Mouse (Mus musculus): ENCODE measurements around the gene Vmn1r67. TPM values are rescaled to one million over a fixed set of nuclear protein-coding genes. Genes with fewer than 3 reads are reported as not detected.

Gene Vmn1r67
- not detected in 2 replicates for polyA plus RNA-seq (2014; fragmentation: Nextera tagmentation; extraction: Ambion mirVana)

DNA sequence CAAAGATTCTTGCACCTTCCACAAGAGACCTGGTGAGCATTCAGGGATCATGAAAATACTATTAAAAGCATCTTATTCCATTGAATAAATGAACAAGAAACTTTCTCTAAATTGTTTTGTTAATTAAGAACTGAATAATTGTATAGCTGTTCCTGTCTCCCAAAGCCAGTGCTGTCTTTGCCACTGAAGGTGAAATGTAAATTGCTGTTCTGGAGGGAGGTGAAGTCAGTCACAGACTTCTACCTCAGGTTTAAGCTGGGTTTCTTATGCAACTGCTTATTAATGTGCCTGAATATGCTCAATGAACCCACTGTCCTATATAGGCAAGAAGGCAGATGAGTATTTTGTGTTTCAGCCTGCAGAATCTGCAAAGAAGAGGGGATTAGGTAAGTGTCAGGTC, at the start of gene Vmn1r67:
Gene Vmn1r67, plus strand, starts transcription at position 301 of the 400 bp plus-strand sequence.
- no peak within 1 kb of the TSS for H3K9ac ChIP-seq (ENCODE audit: low read length)
- H3K27me3 ChIP-seq (ENCODE audit: control insufficient read depth, insufficient read depth, low read length), result no peaks in the 10 kb centered on the region
- no peaks in the 10 kb centered on the region for H3K4me1 ChIP-seq (ENCODE audit: control insufficient read depth, insufficient read depth, low read length)
- H3K36me3 ChIP-seq (ENCODE audit: control insufficient read depth, insufficient read depth, low read length), result no peaks in the 10 kb centered on the region
- DNase-seq (ENCODE audit: low spot score) (no peak), ATAC-seq (ENCODE audit: insufficient number of reproducible peaks, low FRiP score, low TSS enrichment, low read depth) (no peak)
- H3K4me3 ChIP-seq (ENCODE audit: low read depth, low read length), result no peak within 1 kb of the TSS
- H3K4me2 ChIP-seq (ENCODE audit: low read depth, severe bottlenecking), result no peak within 1 kb of the TSS
- peaks cover 2% of the 10 kb centered on the region; the same call in 1 of the 2 replicates for H3K9me3 ChIP-seq (ENCODE audit: control insufficient read depth, low read length)
- no peak within 1 kb of the TSS for H3K27ac ChIP-seq (replicated peaks; ENCODE audit: low read depth, low read length)

DNA sequence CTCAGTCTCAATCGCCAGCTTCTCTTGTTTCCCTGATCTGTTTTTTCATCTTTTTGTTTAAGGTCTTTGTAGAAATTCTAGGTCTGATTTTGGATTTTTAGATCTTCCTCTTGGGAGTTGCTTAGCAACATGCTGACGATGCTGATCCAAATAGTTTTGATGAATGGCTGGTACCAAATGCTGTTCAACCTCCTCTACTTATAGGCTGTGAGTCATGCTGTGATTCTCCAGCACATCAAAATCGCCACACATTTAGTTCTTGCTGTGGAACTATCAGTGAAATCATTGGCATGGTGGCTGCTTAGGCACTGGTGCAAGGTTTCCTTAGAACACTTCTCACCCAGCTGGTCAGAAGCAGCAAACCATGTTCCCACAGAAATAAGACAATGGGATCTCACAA, 15.0 kb downstream of the Vmn1r67 start:
- Histone ChIP-seq H3K4me2 (ENCODE audit: low read depth, severe bottlenecking) (no peak overlapping the region), H3K4me3 (ENCODE audit: low read depth, low read length) (no peak overlapping the region), H3K27me3 (ENCODE audit: control insufficient read depth, insufficient read depth, low read length) (no peaks in the 10 kb centered on the region), H3K9ac (ENCODE audit: low read length) (no peak overlapping the region), H3K27ac (replicated peaks; ENCODE audit: low read depth, low read length) (no peak overlapping the region), H3K36me3 (ENCODE audit: control insufficient read depth, insufficient read depth, low read length) (no peaks in the 10 kb centered on the region), H3K9me3 (ENCODE audit: control insufficient read depth, low read length) (no peaks in the 10 kb centered on the region), H3K4me1 (ENCODE audit: control insufficient read depth, insufficient read depth, low read length) (no peaks in the 10 kb centered on the region)
- DNase-seq (ENCODE audit: low spot score) (no peak), ATAC-seq (ENCODE audit: insufficient number of reproducible peaks, low FRiP score, low TSS enrichment, low read depth) (no peak)
- 77% methylated on average over 3 of the region's 3 CpGs for WGBS

DNA sequence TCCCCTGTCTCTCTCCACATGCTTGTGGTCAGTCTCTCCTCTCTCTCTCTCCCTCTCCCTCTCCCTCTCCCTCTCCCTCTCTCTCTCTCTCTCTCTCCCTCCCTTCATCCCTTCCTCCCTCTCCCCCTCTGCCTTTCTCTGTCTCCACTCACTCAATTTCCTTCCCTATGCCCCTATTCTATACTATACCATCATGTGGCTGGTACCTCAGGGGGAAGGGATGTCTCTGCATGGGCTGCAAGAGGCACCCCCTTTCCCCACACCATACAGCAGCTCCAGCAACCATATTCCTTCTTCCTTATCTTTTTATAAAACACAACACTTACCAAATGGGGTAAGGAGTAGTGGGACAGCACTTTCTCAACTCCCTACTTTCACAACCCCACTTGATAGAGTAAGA, 36.7 kb downstream of the Vmn1r67 start:
- H3K27ac ChIP-seq (replicated peaks; ENCODE audit: low read depth, low read length), result no peak overlapping the region
- no peaks in the 10 kb centered on the region for H3K9me3 ChIP-seq (ENCODE audit: control insufficient read depth, low read length)
- no peak overlapping the region for H3K4me2 ChIP-seq (ENCODE audit: low read depth, severe bottlenecking)
- H3K27me3 ChIP-seq (ENCODE audit: control insufficient read depth, insufficient read depth, low read length), result no peaks in the 10 kb centered on the region
- no peaks in the 10 kb centered on the region for H3K4me1 ChIP-seq (ENCODE audit: control insufficient read depth, insufficient read depth, low read length)
- ATAC-seq (ENCODE audit: insufficient number of reproducible peaks, low FRiP score, low TSS enrichment, low read depth) (no peak), DNase-seq (ENCODE audit: low spot score) (no peak)
- no peak overlapping the region for H3K4me3 ChIP-seq (ENCODE audit: low read depth, low read length)
- H3K36me3 ChIP-seq (ENCODE audit: control insufficient read depth, insufficient read depth, low read length), result no peaks in the 10 kb centered on the region
- H3K9ac ChIP-seq (ENCODE audit: low read length), result no peak overlapping the region

DNA sequence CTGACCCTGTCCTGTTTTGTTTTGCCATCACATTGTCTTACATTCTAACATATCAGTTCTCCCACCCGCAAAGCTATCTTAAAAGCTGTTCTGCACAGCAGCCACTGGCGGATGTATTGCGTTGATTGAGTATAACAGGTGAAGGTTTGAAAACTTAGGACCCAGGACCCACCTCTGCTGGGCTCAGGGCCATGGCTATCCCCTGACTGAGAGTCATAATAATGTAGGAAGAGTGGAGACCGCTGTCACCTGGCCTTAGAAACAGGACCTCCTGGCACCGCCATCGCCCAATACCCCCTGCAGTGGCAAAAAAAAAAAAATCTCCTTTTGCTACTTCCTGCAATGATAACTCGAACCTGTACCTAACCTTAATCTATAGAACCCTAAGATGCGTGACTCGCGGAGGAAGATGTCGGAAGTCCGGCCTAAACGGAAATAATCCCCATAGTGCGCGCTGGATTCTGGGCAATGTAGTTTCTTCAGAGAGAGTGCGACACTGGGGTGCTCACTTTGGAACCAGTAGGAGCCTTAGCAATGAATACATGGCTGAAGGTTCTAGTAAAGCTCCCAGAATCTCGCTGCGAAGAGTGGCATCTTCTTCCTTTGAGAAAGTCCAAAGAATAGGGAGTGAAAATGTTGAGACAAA, 37.6 kb downstream of the Vmn1r67 start:
- 66% methylated on average over 18 of the region's 18 CpGs for WGBS
- ATAC-seq (ENCODE audit: insufficient number of reproducible peaks, low FRiP score, low TSS enrichment, low read depth) (no peak), DNase-seq (ENCODE audit: low spot score) (no peak)
- Histone ChIP-seq H3K4me2 (ENCODE audit: low read depth, severe bottlenecking) (no peak overlapping the region), H3K27ac (replicated peaks; ENCODE audit: low read depth, low read length) (no peak overlapping the region), H3K9ac (ENCODE audit: low read length) (no peak overlapping the region), H3K4me3 (ENCODE audit: low read depth, low read length) (no peak overlapping the region), H3K36me3 (ENCODE audit: control insufficient read depth, insufficient read depth, low read length) (no peaks in the 10 kb centered on the region), H3K9me3 (ENCODE audit: control insufficient read depth, low read length) (no peaks in the 10 kb centered on the region), H3K27me3 (ENCODE audit: control insufficient read depth, insufficient read depth, low read length) (no peaks in the 10 kb centered on the region), H3K4me1 (ENCODE audit: control insufficient read depth, insufficient read depth, low read length) (no peaks in the 10 kb centered on the region)

DNA sequence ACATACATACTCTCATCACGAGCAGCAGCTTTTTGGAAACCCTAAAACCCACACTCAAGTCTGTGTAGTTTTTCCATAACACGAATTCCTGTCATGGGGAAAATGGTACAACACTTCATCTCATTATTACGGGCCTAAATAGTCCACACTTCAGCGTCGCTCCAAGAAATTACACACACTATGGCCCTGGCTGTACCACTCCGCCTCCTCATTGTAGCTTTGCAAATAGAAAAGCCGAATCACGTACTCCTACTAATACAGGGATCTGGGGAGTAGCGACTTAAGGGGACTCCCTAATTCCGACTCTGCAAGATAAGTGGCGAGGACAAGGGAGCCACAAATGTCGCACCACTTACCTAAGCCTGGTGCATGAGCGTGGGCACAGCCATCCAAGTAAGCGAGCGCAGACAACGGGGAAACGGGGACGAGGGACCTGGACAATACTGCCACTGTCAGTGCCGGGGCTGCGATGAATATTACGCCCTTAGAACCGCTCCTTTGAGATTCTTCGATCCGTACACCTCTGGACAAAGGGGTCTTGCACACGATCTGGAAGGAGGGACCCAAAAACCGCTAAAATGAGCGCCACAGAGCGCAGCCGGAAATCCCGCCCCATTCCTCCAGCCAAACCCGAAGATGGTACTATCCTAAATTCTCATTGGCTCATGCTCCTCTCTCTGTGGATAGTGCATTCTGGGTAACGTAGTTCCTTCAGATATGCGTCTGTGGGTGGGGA, 51.8 kb downstream of the Vmn1r67 start, which contains the start of gene Zik1:
Gene Zik1, minus strand, starts transcription at position 609 of the 736 bp plus-strand sequence.
- peak; percentile 100 for ATAC-seq (ENCODE audit: insufficient number of reproducible peaks, low FRiP score, low TSS enrichment, low read depth)
- Histone ChIP-seq H3K4me1 (ENCODE audit: control insufficient read depth, insufficient read depth, low read length) (no peaks in the 10 kb centered on the region), H3K4me3 (ENCODE audit: low read depth, low read length) (peak within 1 kb of the TSS; percentile 60), H3K27ac (replicated peaks; ENCODE audit: low read depth, low read length) (no peak within 1 kb of the TSS), H3K9me3 (ENCODE audit: control insufficient read depth, low read length) (no peaks in the 10 kb centered on the region), H3K27me3 (ENCODE audit: control insufficient read depth, insufficient read depth, low read length) (no peaks in the 10 kb centered on the region), H3K9ac (ENCODE audit: low read length) (peak within 1 kb of the TSS; percentile 82), H3K4me2 (ENCODE audit: low read depth, severe bottlenecking) (peak within 1 kb of the TSS; percentile 56), H3K36me3 (ENCODE audit: control insufficient read depth, insufficient read depth, low read length) (peaks cover 18% of the 10 kb centered on the region)
- 3% methylated on average over 33 of the region's 33 CpGs for WGBS
- peak; percentile 85 for DNase-seq (ENCODE audit: low spot score)

DNA sequence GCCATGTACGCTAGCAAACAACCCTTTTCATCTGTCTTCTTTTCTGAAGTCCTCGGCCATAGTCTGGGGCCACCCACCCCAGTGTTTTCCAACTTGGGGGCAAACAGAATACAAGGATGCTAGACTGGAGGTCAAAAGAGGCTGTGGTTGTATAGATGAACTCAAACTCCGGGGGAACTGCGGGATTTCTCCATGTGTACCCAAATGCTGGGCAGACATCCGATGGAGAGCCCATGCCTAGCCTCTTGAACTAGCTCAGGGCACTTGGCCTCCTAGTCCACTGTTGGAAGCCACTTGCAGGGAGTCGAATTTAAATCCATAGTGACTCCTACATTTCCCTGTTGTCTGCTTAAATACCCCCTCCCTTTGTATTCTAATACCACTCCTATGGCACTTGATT, 52.4 kb downstream of the Vmn1r67 start:
- Histone ChIP-seq H3K36me3 (ENCODE audit: control insufficient read depth, insufficient read depth, low read length) (peaks cover 13% of the 10 kb centered on the region), H3K9ac (ENCODE audit: low read length) (no peak overlapping the region), H3K4me2 (ENCODE audit: low read depth, severe bottlenecking) (no peak overlapping the region; the same call in 1 of the 2 replicates), H3K27me3 (ENCODE audit: control insufficient read depth, insufficient read depth, low read length) (no peaks in the 10 kb centered on the region), H3K4me1 (ENCODE audit: control insufficient read depth, insufficient read depth, low read length) (no peaks in the 10 kb centered on the region), H3K4me3 (ENCODE audit: low read depth, low read length) (peak overlapping the region; percentile 60; the same call in 1 of the 2 replicates), H3K9me3 (ENCODE audit: control insufficient read depth, low read length) (no peaks in the 10 kb centered on the region), H3K27ac (replicated peaks; ENCODE audit: low read depth, low read length) (no peak overlapping the region)
- 34% methylated on average over 6 of the region's 6 CpGs for WGBS
- ATAC-seq (ENCODE audit: insufficient number of reproducible peaks, low FRiP score, low TSS enrichment, low read depth), result no peak; the same call in 1 of the 2 replicates
- no peak for DNase-seq (ENCODE audit: low spot score)

Other genes with a start within 250 kb of the Vmn1r67 start
- not detected in 2 replicates for gene Vmn1r66, start 165.3 kb upstream of the Vmn1r67 start, polyA plus RNA-seq (2014; fragmentation: Nextera tagmentation; extraction: Ambion mirVana)
- gene Zik1, start 52.1 kb downstream of the Vmn1r67 start, polyA plus RNA-seq (2014; fragmentation: Nextera tagmentation; extraction: Ambion mirVana), result 43.3 and 44.7 TPM in 2 replicates
- gene Vmn1r68, start 115.2 kb downstream of the Vmn1r67 start, polyA plus RNA-seq (2014; fragmentation: Nextera tagmentation; extraction: Ambion mirVana), result not detected in 2 replicates
- gene Vmn1r69, start 170.3 kb downstream of the Vmn1r67 start, polyA plus RNA-seq (2014; fragmentation: Nextera tagmentation; extraction: Ambion mirVana), result not detected in 2 replicates
- gene Vmn1r70, start 188.2 kb downstream of the Vmn1r67 start, polyA plus RNA-seq (2014; fragmentation: Nextera tagmentation; extraction: Ambion mirVana), result not detected in 2 replicates
- gene Nlrp4b, start 244.5 kb downstream of the Vmn1r67 start, polyA plus RNA-seq (2014; fragmentation: Nextera tagmentation; extraction: Ambion mirVana), result not detected in 2 replicates

Measured in limb, embryonic 11.5 days (tissue).